Mouse (Mus musculus): Measurements from ENCODE around the gene Prkce. TPM values are rescaled to one million over a fixed set of nuclear protein-coding genes. Genes with fewer than 3 reads are reported as not detected.
A peak's percentile ranks its signal among the peaks of the same experiment; 100 is the strongest.

Gene Prkce
- total and polyA plus RNA-seq, 2 experiments from 2014 or later = 91.3 to 94.3 TPM

GRCm38 (mm10) chr17:86533549-86533851, 365.9 kb downstream of the Prkce start:
- Histone ChIP-seq H3K27ac (ENCODE audit: low read depth, low read length) (no peak overlapping the region), H3K9ac (no peak overlapping the region), H3K27me3 (ENCODE audit: insufficient read depth, low read length) (no peaks in the 10 kb centered on the region), H3K9me3 (ENCODE audit: low read length) (no peaks in the 10 kb centered on the region), H3K4me2 (ENCODE audit: low read depth) (no peak overlapping the region), H3K36me3 (ENCODE audit: insufficient read depth) (no peaks in the 10 kb centered on the region), H3K4me3 (ENCODE audit: low read depth, low read length) (no peak overlapping the region), H3K4me1 (ENCODE audit: insufficient read depth) (no peaks in the 10 kb centered on the region)
- WGBS = 86% methylated on average over 11 of the region's 11 CpGs
- ATAC-seq = no peak
- no peak for DNase-seq
- TF ChIP-seq CTCF (IDR thresholded peaks at IDR 0.05; ENCODE audit: low read depth) = no peak

- TF ChIP-seq CTCF (IDR thresholded peaks at IDR 0.05; ENCODE audit: low read depth) = no peak
- DNase-seq = no peak
- no peak overlapping the region for H3K27ac ChIP-seq (ENCODE audit: low read depth, low read length)
- H3K4me2 ChIP-seq (ENCODE audit: low read depth) = no peak overlapping the region
- no peaks in the 10 kb centered on the region for H3K27me3 ChIP-seq (ENCODE audit: insufficient read depth, low read length)
- no peaks in the 10 kb centered on the region for H3K36me3 ChIP-seq (ENCODE audit: insufficient read depth)
- no peaks in the 10 kb centered on the region for H3K4me1 ChIP-seq (ENCODE audit: insufficient read depth)
- no peak for ATAC-seq
- H3K9me3 ChIP-seq (ENCODE audit: low read length) = no peaks in the 10 kb centered on the region
- 63% methylated on average over 10 of the region's 10 CpGs for WGBS
- H3K9ac ChIP-seq = no peak overlapping the region
- no peak overlapping the region for H3K4me3 ChIP-seq (ENCODE audit: low read depth, low read length)
Measured at GRCm38 (mm10) chr17:86535096-86535495, 367.5 kb downstream of the Prkce start.

- Histone ChIP-seq H3K9me3 (ENCODE audit: low read length) (no peaks in the 10 kb centered on the region), H3K4me1 (ENCODE audit: insufficient read depth) (no peaks in the 10 kb centered on the region), H3K4me2 (ENCODE audit: low read depth) (peak overlapping the region; percentile 32), H3K27ac (ENCODE audit: low read depth, low read length) (no peak overlapping the region), H3K9ac (no peak overlapping the region), H3K36me3 (ENCODE audit: insufficient read depth) (no peaks in the 10 kb centered on the region), H3K27me3 (ENCODE audit: insufficient read depth, low read length) (no peaks in the 10 kb centered on the region), H3K4me3 (ENCODE audit: low read depth, low read length) (peak overlapping the region; percentile 8; the same call in 1 of the 2 replicates)
- peak; percentile 97 for TF ChIP-seq CTCF (IDR thresholded peaks at IDR 0.05; ENCODE audit: low read depth)
- 39% methylated on average over 22 of the region's 22 CpGs for WGBS
- ATAC-seq (peak; percentile 87), DNase-seq (peak; percentile 92)
Measured at GRCm38 (mm10) chr17:86535827-86536656, 368.5 kb downstream of the Prkce start.

- 87% methylated on average over 18 of the region's 18 CpGs for WGBS
Measured at GRCm38 (mm10) chr17:86539881-86540430, 372.4 kb downstream of the Prkce start.

GRCm38 (mm10) chr17:86546529-86546928, 378.9 kb downstream of the Prkce start:
- no peak for TF ChIP-seq CTCF (IDR thresholded peaks at IDR 0.05; ENCODE audit: low read depth)
- WGBS = 27% methylated on average over 7 of the region's 7 CpGs

More at GRCm38 (mm10) chr17:86539881-86540430, 372.4 kb downstream of the Prkce start:
- no peaks in the 10 kb centered on the region for H3K4me1 ChIP-seq (ENCODE audit: insufficient read depth)
- no peak overlapping the region for H3K9ac ChIP-seq
- no peaks in the 10 kb centered on the region for H3K27me3 ChIP-seq (ENCODE audit: insufficient read depth, low read length)
- H3K4me2 ChIP-seq (ENCODE audit: low read depth) = no peak overlapping the region
- ATAC-seq (no peak), DNase-seq (no peak)
- H3K9me3 ChIP-seq (ENCODE audit: low read length) = no peaks in the 10 kb centered on the region
- no peak overlapping the region for H3K27ac ChIP-seq (ENCODE audit: low read depth, low read length)
- TF ChIP-seq CTCF (IDR thresholded peaks at IDR 0.05; ENCODE audit: low read depth) = no peak
- no peaks in the 10 kb centered on the region for H3K36me3 ChIP-seq (ENCODE audit: insufficient read depth)
- H3K4me3 ChIP-seq (ENCODE audit: low read depth, low read length) = no peak overlapping the region

DNA sequence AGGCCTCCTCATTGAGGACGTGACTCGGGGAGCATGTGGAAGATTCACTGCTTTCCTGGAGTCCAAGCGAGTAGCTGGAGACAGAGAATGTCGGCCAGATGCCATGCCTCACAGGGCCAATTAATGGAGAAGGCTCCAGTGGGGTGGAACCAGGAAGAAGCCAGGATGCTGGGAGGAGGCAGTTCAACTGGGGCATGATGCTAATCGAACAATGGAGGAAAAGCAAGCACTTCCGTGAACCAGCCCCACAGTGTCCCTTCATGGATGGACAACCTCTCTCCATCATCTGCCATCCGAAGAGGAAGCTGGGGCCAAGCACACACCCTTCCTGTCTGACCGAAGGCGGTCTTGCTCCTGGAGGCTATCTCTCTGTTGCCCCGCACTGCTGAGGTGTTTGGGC, 381.5 kb downstream of the Prkce start:
- no peaks in the 10 kb centered on the region for H3K27me3 ChIP-seq (ENCODE audit: insufficient read depth, low read length)
- ATAC-seq = no peak
- H3K4me1 ChIP-seq (ENCODE audit: insufficient read depth) = no peaks in the 10 kb centered on the region
- no peak overlapping the region for H3K27ac ChIP-seq (ENCODE audit: low read depth, low read length)
- no peak overlapping the region for H3K4me2 ChIP-seq (ENCODE audit: low read depth)
- H3K4me3 ChIP-seq (ENCODE audit: low read depth, low read length) = no peak overlapping the region
- DNase-seq = no peak
- H3K9me3 ChIP-seq (ENCODE audit: low read length) = no peaks in the 10 kb centered on the region
- 89% methylated on average over 10 of the region's 10 CpGs for WGBS
- no peak for TF ChIP-seq CTCF (IDR thresholded peaks at IDR 0.05; ENCODE audit: low read depth)
- H3K36me3 ChIP-seq (ENCODE audit: insufficient read depth) = no peaks in the 10 kb centered on the region
- H3K9ac ChIP-seq = no peak overlapping the region

More at GRCm38 (mm10) chr17:86546529-86546928, 378.9 kb downstream of the Prkce start:
- ATAC-seq = peak; percentile 47; the same call in 1 of the 2 replicates
- no peaks in the 10 kb centered on the region for H3K9me3 ChIP-seq (ENCODE audit: low read length)
- DNase-seq = no peak
- no peak overlapping the region for H3K27ac ChIP-seq (ENCODE audit: low read depth, low read length)
- H3K9ac ChIP-seq = no peak overlapping the region
- no peaks in the 10 kb centered on the region for H3K36me3 ChIP-seq (ENCODE audit: insufficient read depth)
- H3K4me3 ChIP-seq (ENCODE audit: low read depth, low read length) = no peak overlapping the region
- no peak overlapping the region for H3K4me2 ChIP-seq (ENCODE audit: low read depth)
- no peaks in the 10 kb centered on the region for H3K27me3 ChIP-seq (ENCODE audit: insufficient read depth, low read length)
- H3K4me1 ChIP-seq (ENCODE audit: insufficient read depth) = no peaks in the 10 kb centered on the region

- no peak overlapping the region for H3K27ac ChIP-seq (ENCODE audit: low read depth, low read length)
- TF ChIP-seq CTCF (IDR thresholded peaks at IDR 0.05; ENCODE audit: low read depth) = no peak
- H3K4me2 ChIP-seq (ENCODE audit: low read depth) = no peak overlapping the region
- H3K4me3 ChIP-seq (ENCODE audit: low read depth, low read length) = no peak overlapping the region
- H3K9me3 ChIP-seq (ENCODE audit: low read length) = no peaks in the 10 kb centered on the region
- no peaks in the 10 kb centered on the region for H3K27me3 ChIP-seq (ENCODE audit: insufficient read depth, low read length)
- no peaks in the 10 kb centered on the region for H3K4me1 ChIP-seq (ENCODE audit: insufficient read depth)
- ATAC-seq (no peak), DNase-seq (no peak)
- H3K9ac ChIP-seq = no peak overlapping the region
- no peaks in the 10 kb centered on the region for H3K36me3 ChIP-seq (ENCODE audit: insufficient read depth)
- 84% methylated on average over 10 of the region's 10 CpGs for WGBS
Measured at GRCm38 (mm10) chr17:86551561-86551960, 384.0 kb downstream of the Prkce start.

All from forebrain, postnatal 0 days (tissue).